Mouse (Mus musculus) cortical plate, adult 2 months (tissue): ENCODE measurements around the gene Nacc2. TPM values are rescaled to one million over a fixed set of nuclear protein-coding genes. Genes with fewer than 3 reads are reported as not detected.

Source experiments
- H3K27ac ChIP-seq: fragments of 200-500 bp; 2 replicates; pipeline ENCODE4 v1.5.1; 2012; ENCODE audit warnings: low read length, control low read depth, inconsistent platforms; ENCODE audit not compliant: insufficient read depth
- H3K4me1 ChIP-seq: fragments of 200-500 bp; 2 replicates; pipeline ENCODE4 v1.6.1; 2011; ENCODE audit warnings: low read length; ENCODE audit not compliant: control insufficient read depth, insufficient read depth
- H3K4me3 ChIP-seq: fragments of 200-500 bp; 2 replicates; pipeline ENCODE4 v1.5.1; 2011; ENCODE audit warnings: mild to moderate bottlenecking, low read length, control low read depth; ENCODE audit not compliant: insufficient read depth
- CTCF ChIP-seq: fragments of 200-500 bp; IDR thresholded peaks from 2 replicates; pipeline ENCODE4 v1.5.1; 2011; ENCODE audit warnings: mild to moderate bottlenecking, control low read depth, low read length; ENCODE audit not compliant: insufficient read depth; ENCODE audit errors: extremely low read depth
- POLR2A ChIP-seq: fragments of 200-500 bp; IDR thresholded peaks from 2 replicates; pipeline ENCODE4 v1.6.1; 2011; ENCODE audit warnings: mild to moderate bottlenecking, low read length, control low read depth; ENCODE audit not compliant: insufficient read depth; ENCODE audit errors: extremely low read depth
- polyA plus RNA-seq: library from polyadenylated mRNA; depleted of rRNA; stranded (reverse); fragments of >200 nt; gene quantifications from 2 replicates; pipeline ENCODE4 v1.2.3, GENCODE M21; 2012

Gene Nacc2
- polyA plus RNA-seq, 1 experiment, result 53.6 TPM

- Histone ChIP-seq H3K27ac (no peak overlapping the region), H3K4me3 (peak overlapping the region; percentile 63), H3K4me1 (peaks cover 1% of the 10 kb centered on the region; the same call in 1 of the 2 replicates)
- no peak for TF ChIP-seq POLR2A
- no peak for TF ChIP-seq CTCF
Measured at GRCm38 (mm10) chr2:26121541-26122083, 1.4 kb downstream of the Nacc2 start.

- H3K27ac ChIP-seq, result no peak overlapping the region
- no peak for TF ChIP-seq POLR2A
- peaks cover 1% of the 10 kb centered on the region; the same call in 1 of the 2 replicates for H3K4me1 ChIP-seq
- no peak overlapping the region for H3K4me3 ChIP-seq
Measured at GRCm38 (mm10) chr2:26119626-26120025, 3.4 kb downstream of the Nacc2 start.

GRCm38 (mm10) chr2:26119310-26119592, 3.8 kb downstream of the Nacc2 start:
- TF ChIP-seq POLR2A (no peak), CTCF (no peak)
- H3K4me1 ChIP-seq, result peaks cover 1% of the 10 kb centered on the region; the same call in 1 of the 2 replicates
- H3K27ac ChIP-seq, result no peak overlapping the region
- H3K4me3 ChIP-seq, result no peak overlapping the region

GRCm38 (mm10) chr2:26118584-26119309, 4.3 kb downstream of the Nacc2 start:
- Histone ChIP-seq H3K27ac (no peak overlapping the region; the same call in 1 of the 2 replicates), H3K4me1 (peaks cover 1% of the 10 kb centered on the region; the same call in 1 of the 2 replicates), H3K4me3 (no peak overlapping the region)
- no peak for TF ChIP-seq POLR2A
- no peak for TF ChIP-seq CTCF

GRCm38 (mm10) chr2:26117580-26117979, 5.4 kb downstream of the Nacc2 start:
- peaks cover 1% of the 10 kb centered on the region; the same call in 1 of the 2 replicates for H3K4me1 ChIP-seq
- H3K27ac ChIP-seq, result no peak overlapping the region
- TF ChIP-seq CTCF (no peak), POLR2A (no peak)
- no peak overlapping the region for H3K4me3 ChIP-seq

GRCm38 (mm10) chr2:26116550-26116949, 6.5 kb downstream of the Nacc2 start:
- Histone ChIP-seq H3K4me1 (peaks cover 1% of the 10 kb centered on the region; the same call in 1 of the 2 replicates), H3K4me3 (no peak overlapping the region), H3K27ac (no peak overlapping the region)
- no peak for TF ChIP-seq POLR2A
- TF ChIP-seq CTCF, result no peak

GRCm38 (mm10) chr2:26115215-26115614, 7.8 kb downstream of the Nacc2 start:
- no peak overlapping the region for H3K4me3 ChIP-seq
- H3K4me1 ChIP-seq, result peaks cover 1% of the 10 kb centered on the region; the same call in 1 of the 2 replicates
- TF ChIP-seq CTCF, result no peak
- TF ChIP-seq POLR2A, result no peak
- H3K27ac ChIP-seq, result no peak overlapping the region

GRCm38 (mm10) chr2:26108237-26108636, 14.8 kb downstream of the Nacc2 start:
- Histone ChIP-seq H3K4me3 (no peak overlapping the region), H3K4me1 (no peaks in the 10 kb centered on the region), H3K27ac (no peak overlapping the region)
- TF ChIP-seq CTCF (no peak), POLR2A (no peak)

- no peak for TF ChIP-seq CTCF
- no peak for TF ChIP-seq POLR2A
- no peak overlapping the region for H3K4me3 ChIP-seq
- H3K4me1 ChIP-seq, result no peaks in the 10 kb centered on the region
- H3K27ac ChIP-seq, result no peak overlapping the region
Measured at GRCm38 (mm10) chr2:26107011-26107410, 16.0 kb downstream of the Nacc2 start.

GRCm38 (mm10) chr2:26106233-26106632, 16.8 kb downstream of the Nacc2 start:
- H3K4me1 ChIP-seq, result no peaks in the 10 kb centered on the region
- TF ChIP-seq CTCF, result no peak
- no peak for TF ChIP-seq POLR2A
- no peak overlapping the region for H3K4me3 ChIP-seq
- no peak overlapping the region for H3K27ac ChIP-seq

GRCm38 (mm10) chr2:26100296-26100695, 22.7 kb downstream of the Nacc2 start:
- Histone ChIP-seq H3K4me3 (no peak overlapping the region), H3K27ac (no peak overlapping the region), H3K4me1 (no peaks in the 10 kb centered on the region)
- no peak for TF ChIP-seq CTCF
- no peak for TF ChIP-seq POLR2A
